Mouse (Mus musculus) cerebellum, adult (tissue): ENCODE measurements around the gene Tmco3.
"Not testable (repeated sequence)": the region's sequence is repeated elsewhere in the genome, so short reads cannot be mapped to it uniquely, and the experiment has no call there.

Experiments
- ATAC-seq: cut with Nextera tagmentation; 2 replicates; pipeline ENCODE4 v1.9.2; 2017; ENCODE audit warnings: mild to moderate bottlenecking, moderate library complexity, mixed read lengths; ENCODE audit not compliant: insufficient number of reproducible peaks, low FRiP score, low TSS enrichment

The Tmco3 gene

GRCm38 (mm10) chr8:13305884-13306283 lies 17.9 kb downstream of the Tmco3 start:
- no peak for ATAC-seq

DNA sequence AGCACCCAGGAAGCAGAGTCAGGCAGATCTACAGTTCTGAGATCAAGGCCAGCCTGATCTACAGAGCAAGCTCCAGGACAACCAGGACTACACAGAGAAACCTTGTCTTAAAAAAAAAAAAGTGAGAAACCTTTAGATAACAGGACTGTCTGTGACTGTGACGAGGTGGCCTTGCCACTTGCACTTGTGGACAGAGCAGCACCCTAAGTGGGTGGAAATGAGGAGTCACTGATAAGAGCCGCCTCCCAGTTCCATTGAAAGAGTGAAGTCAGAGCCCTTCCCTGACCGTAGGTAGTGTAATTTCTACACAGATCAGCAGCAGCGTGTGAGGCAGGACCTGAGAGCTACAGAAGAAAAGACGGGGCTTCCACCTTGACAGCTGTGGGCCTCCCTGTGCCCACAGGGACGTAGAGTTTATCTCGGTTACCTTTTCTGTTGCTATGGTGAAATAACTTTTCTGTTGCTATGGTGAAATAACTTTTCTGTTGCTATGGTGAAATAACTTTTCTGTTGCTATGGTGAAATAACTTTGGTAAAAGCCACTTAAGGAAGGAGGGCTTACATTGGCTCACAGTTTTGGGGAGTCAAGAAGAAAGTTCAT lies 18.4 kb downstream of the Tmco3 start:
- ATAC-seq, result no peak

DNA sequence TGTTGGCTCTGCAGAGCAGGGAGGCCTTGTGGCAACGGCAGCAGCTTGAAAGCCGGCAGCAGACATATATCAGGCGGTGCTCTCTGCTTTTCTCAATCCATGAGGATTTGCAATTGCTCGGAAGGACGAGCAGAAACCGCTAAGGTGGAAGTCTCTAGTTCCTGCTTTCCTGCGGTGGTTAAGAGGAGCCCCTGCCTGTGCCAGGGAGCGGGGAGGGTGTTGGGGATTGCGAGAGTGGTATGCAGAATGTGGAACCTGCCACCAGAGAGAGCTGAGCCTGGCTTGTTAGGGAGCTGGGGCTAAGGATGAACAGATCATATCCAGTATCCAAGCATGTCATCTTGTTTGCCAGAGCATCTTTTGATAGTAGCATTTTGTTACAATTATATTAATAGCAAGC lies 18.9 kb downstream of the Tmco3 start:
- ATAC-seq, result no peak

GRCm38 (mm10) chr8:13314922-13315321 lies 26.9 kb downstream of the Tmco3 start:
- no peak for ATAC-seq

DNA sequence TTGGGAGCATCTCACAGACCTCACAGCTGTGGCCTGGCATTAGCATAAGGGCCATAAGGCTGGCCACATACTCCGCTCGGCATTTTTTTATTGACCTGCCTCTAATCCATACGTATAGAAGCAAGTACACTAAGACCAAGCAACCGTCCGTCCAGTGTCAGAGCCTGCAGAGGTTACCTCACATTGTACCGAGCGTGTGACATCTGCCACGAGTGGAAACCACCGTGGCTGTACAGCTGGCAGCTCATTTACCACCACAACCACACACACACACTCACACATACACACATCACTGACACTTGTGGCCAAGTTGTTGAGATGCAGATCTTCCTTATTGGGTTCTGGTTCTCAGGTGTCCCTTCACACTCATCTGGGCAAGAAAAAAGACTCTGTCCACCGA lies 28.7 kb downstream of the Tmco3 start:
- ATAC-seq, result no peak

GRCm38 (mm10) chr8:13326598-13326997 lies 38.6 kb downstream of the Tmco3 start:
- no peak for ATAC-seq

GRCm38 (mm10) chr8:13334671-13335070 lies 46.7 kb downstream of the Tmco3 start:
- ATAC-seq, result no peak

DNA sequence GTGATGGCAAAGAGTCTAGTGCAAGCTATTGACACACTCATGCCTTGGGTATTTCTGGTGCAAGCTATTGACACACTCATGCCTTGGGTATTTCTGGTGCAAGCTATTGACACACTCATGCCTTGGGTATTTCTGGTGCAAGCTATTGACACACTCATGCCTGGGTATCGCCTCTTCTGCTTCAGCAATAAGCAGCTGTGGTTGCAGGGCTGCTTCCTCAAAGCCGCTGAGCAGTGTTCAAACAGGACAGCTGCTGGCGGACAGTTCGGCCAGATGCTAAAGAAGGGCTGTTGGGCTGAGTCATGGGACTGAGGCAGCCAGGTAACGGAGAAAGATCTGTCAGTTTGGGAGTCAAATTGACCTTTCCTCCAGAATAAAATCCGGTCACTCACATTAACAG lies 49.3 kb downstream of the Tmco3 start:
- ATAC-seq, result not testable (repeated sequence)

DNA sequence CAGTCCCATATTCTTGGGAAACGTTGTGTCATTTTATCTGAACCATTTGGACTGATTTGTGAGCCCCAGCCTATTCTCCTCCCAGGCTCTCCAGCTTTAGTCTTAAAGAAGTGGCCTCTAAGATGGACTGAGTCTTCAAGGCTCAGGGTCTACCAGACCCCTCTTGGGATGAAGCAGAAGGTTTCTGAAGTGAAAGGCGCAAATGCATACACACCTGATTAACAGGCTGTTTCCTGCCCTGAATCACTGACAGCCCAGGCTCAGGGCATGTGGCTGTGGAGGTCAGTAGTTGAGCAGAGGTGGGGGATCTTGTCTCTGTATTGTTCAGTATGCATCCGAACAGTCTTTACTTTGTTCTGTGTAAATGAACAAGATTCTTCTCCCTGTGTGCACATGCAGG lies 49.7 kb downstream of the Tmco3 start:
- no peak for ATAC-seq

- peak; percentile 82 for ATAC-seq
These were observed 50.4 kb downstream of the Tmco3 start, which contains the start of gene Tfdp1 for GRCm38 (mm10) chr8:13338255-13338860. Gene Tfdp1 (plus strand): TSS chr8:13338751.

- ATAC-seq, result peak; percentile 62
These were observed 51.1 kb downstream of the Tmco3 start for GRCm38 (mm10) chr8:13338901-13339645.

DNA sequence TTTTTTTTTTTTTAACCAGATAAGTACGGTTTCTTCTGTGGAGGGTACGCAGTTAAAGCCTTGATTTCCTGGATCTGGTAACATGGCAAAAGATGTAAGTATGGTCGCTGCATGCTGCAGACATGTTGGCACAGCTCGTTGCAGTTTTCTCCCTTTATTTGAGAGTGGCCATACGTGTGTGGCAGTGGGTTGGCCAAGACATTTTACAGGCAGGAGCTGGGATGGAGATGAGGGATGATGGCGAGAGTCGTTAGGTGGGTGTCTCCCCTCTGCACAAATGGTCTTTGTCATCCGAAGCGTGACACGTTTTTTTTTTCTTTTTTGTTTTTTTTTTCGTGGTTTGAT lies 51.6 kb downstream of the Tmco3 start:
- no peak for ATAC-seq

DNA sequence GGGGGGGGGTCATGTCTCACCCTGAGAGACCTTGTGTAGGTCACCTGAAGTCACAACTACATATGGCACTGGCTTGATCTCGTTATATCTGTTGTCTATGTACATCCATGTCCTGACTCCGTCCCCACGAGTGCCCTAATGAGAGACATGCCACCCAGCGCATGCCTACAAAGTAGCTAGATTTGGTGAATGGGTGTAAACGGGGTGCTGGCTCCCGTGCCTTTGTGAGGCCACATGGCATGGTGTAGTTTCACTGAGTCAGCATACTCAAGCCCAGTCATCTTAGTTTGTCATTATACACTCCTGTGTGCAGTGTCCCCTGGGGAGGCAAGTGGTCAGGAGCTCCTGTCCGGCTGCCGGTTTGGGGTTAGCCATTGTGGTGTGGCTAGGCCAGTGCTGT lies 52.7 kb downstream of the Tmco3 start:
- ATAC-seq, result no peak

DNA sequence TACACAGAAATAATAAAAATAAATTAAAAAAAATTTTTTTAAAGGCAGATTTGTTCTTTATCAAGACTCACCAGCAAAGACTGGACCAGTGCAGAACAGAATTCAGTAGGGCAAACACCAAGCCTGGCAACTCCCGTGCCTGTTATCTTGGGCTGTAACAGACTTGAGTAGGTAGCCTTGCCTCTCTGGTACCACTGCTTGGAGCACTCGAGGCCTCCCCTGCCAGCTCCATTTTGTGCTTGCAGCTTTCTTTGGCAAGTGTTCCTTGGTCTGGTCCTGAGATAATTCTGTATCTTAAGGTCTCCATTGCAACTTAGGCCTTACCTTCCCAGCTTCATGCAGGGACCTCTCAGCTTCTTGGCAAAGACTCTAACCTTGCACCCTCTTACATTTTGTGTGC lies 54.4 kb downstream of the Tmco3 start:
- no peak for ATAC-seq

- ATAC-seq, result no peak
These were observed 55.1 kb downstream of the Tmco3 start for GRCm38 (mm10) chr8:13343134-13343533.

- ATAC-seq, result no peak
These were observed 62.1 kb downstream of the Tmco3 start for GRCm38 (mm10) chr8:13350052-13350451.

- no peak for ATAC-seq
These were observed 63.6 kb downstream of the Tmco3 start for GRCm38 (mm10) chr8:13351593-13351992.

- ATAC-seq, result no peak
These were observed 64.6 kb downstream of the Tmco3 start for GRCm38 (mm10) chr8:13352601-13353000.

GRCm38 (mm10) chr8:13353155-13353833 lies 65.3 kb downstream of the Tmco3 start:
- no peak for ATAC-seq

DNA sequence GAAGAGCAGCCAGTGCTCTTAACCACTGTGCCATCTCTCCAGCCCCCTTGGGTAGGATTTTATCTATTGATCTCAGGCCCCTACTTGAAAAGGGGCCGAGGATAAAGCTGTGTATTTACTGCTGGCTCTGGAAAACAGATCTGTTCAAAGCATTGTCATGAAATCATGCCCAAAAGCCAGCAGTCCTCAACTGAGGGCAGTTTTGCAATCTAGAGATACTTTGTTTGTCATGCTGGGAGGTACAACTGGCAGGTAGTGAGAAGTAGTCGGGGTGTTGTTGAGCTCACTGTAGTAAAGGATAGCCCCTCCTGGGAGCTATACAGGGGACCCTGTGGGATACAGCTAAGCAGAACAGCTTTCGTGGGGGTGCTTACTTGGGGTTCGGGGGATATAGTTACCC lies 65.9 kb downstream of the Tmco3 start:
- ATAC-seq, result no peak

GRCm38 (mm10) chr8:13356221-13356620 lies 68.2 kb downstream of the Tmco3 start:
- ATAC-seq, result no peak
